Mouse (Mus musculus): Measurements from ENCODE around the gene Prkcb.

- TF ChIP-seq CTCF (IDR thresholded peaks at IDR 0.05; ENCODE audit: extremely low read depth, insufficient read depth, low read length) (no peak), POLR2A (IDR thresholded peaks at IDR 0.05; ENCODE audit: extremely low read depth, insufficient read depth, low read length) (no peak)
Measured at GRCm38 (mm10) chr7:122413231-122413630, 124.7 kb downstream of the Prkcb start.

Measured in cortical plate, adult 2 months (tissue).